Mouse (Mus musculus): ENCODE measurements around the gene Ralgps2.

GRCm38 (mm10) chr1:156931106-156931870, 8.1 kb downstream of the Ralgps2 start:
- TF ChIP-seq CTCF (conservative IDR thresholded peaks at IDR 0.05; ENCODE audit: low read length): no peak
- no peak for TF ChIP-seq POU5F1 (IDR thresholded peaks at IDR 0.05; ENCODE audit: borderline replicate concordance, low read length)
